Mouse (Mus musculus) forebrain, embryonic 15.5 days (tissue): Measurements from ENCODE around the gene Dchs2. TPM values are rescaled to one million over a fixed set of nuclear protein-coding genes. Genes with fewer than 3 reads are reported as not detected.

Experiments used
- ATAC-seq: fragments of 200-750 bp; cut with Nextera tagmentation; replicated peaks from 2 replicates; pipeline ENCODE4 v1.8.0; 2017; ENCODE audit warnings: mild to moderate bottlenecking, moderate TSS enrichment, moderate library complexity
- H3K27ac ChIP-seq: fragments of 300-500 bp; sonication (generic); replicated peaks from 2 replicates; pipeline ENCODE4 v1.5.1; 2015; ENCODE audit warnings: mild to moderate bottlenecking, inconsistent platforms
- H3K27me3 ChIP-seq: fragments of 300-500 bp; sonication (generic); 2 replicates; pipeline ENCODE4 v1.6.1; 2015; ENCODE audit warnings: inconsistent platforms
- H3K36me3 ChIP-seq: fragments of 300-500 bp; sonication (generic); 2 replicates; pipeline ENCODE4 v1.6.1; 2015; ENCODE audit warnings: mild to moderate bottlenecking, inconsistent platforms
- H3K4me1 ChIP-seq: fragments of 300-500 bp; sonication (generic); 2 replicates; pipeline ENCODE4 v1.6.1; 2015; ENCODE audit warnings: inconsistent platforms
- H3K4me2 ChIP-seq: fragments of 300-500 bp; sonication (generic); replicated peaks from 2 replicates; pipeline ENCODE4 v1.6.1; 2015; ENCODE audit warnings: mild to moderate bottlenecking, inconsistent platforms
- H3K4me3 ChIP-seq: fragments of 300-500 bp; sonication (generic); 2 replicates; pipeline ENCODE4 v1.5.1; 2015; ENCODE audit warnings: mild to moderate bottlenecking, inconsistent platforms
- H3K9ac ChIP-seq: fragments of 300-500 bp; sonication (generic); replicated peaks from 2 replicates; pipeline ENCODE4 v1.6.1; 2015; ENCODE audit warnings: mild to moderate bottlenecking, inconsistent platforms
- H3K9me3 ChIP-seq: fragments of 300-500 bp; sonication (generic); 2 replicates; pipeline ENCODE4 v1.6.1; 2016; ENCODE audit warnings: inconsistent platforms
- WGBS: fragments of 180-500 bp; shearing (Covaris S2); methylation state at CpG from one replicate; pipeline ENCODE4 v1.1.7; 2015; ENCODE audit warnings: mixed read lengths; 5-methylcytosine and 5-hydroxymethylcytosine counted together
- polyA plus RNA-seq: library from polyadenylated mRNA; unstranded; fragments of >200 nt; fragmentation: Nextera tagmentation; extraction: Ambion mirVana; gene quantifications from 2 replicates; pipeline ENCODE4 v1.2.1, GENCODE M21; 2015

Gene Dchs2
- 0.42 and 0.52 TPM in 2 replicates for polyA plus RNA-seq

DNA sequence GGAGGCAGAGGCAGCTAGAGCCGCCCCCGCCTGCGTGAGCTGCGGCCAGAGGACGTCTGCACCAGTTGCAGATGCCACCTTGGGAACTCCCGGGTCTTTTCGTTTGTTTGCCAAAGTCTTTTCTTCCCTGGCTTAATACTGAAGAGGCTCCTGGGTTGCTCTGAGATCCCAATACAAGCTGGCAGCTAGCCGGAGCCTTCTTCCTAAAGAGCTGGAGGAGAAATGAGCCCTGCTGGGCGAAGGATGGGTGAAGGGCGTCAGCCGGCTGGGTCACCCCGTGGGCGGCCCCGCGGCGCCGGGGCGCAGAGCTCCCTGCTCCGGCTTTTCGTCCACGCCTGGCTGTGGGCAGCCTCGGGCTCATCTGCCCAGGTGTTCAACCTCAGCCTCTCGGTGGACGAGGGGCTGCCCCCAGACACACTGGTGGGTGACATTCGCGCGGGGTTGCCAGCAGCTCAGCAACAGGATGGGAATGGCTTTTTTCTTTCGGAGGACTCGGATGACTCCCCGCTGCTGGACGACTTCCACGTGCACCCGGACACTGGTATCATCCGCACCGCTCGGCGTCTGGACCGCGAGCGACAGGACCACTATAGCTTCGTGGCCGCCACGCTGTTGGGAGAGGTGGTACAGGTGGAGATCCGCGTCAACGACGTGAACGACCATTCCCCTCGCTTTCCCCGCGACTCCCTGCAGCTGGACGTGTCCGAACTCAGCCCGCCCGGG lies at the start of gene Dchs2:
Gene Dchs2 (plus strand): TSS at position 223 of the 723 bp plus-strand sequence.
- under 1% methylated on average over 55 of the region's 55 CpGs for WGBS

DNA sequence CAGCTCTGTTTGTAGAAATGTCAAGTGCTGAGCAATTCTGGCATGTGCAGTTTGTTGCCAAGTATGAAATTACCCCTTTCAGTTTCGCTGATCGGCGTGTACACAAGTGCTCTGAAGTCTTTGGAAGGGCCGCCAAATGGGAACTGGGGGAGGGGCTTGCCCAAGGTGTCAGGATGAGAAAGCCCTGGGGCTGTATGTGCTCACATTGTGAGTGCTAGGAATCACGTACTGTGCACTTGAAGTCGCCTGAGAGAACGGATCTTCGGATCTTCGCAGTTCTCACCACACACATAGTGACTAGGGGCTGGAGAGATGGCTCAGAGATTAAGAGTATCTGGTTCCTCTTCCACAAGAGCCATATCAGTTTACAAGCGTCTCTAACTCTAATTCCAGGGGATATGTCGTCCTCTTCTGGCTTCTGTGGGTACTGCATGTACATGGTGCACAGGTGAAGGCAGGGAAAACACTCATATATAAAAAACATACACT lies 47.1 kb upstream of the Dchs2 start:
- peak; percentile 66 for ATAC-seq

More for the DNA sequence above, at the start of gene Dchs2:
- no peak within 1 kb of the TSS for H3K27ac ChIP-seq
- peak; percentile 39 for ATAC-seq
- H3K9ac ChIP-seq, result peak within 1 kb of the TSS; percentile 52
- no peaks in the 10 kb centered on the region for H3K9me3 ChIP-seq
- no peaks in the 10 kb centered on the region for H3K36me3 ChIP-seq
- peak within 1 kb of the TSS; percentile 99 for H3K4me2 ChIP-seq
- peaks cover 31% of the 10 kb centered on the region for H3K4me1 ChIP-seq
- peaks cover 51% of the 10 kb centered on the region for H3K27me3 ChIP-seq
- peak within 1 kb of the TSS; percentile 55 for H3K4me3 ChIP-seq

DNA sequence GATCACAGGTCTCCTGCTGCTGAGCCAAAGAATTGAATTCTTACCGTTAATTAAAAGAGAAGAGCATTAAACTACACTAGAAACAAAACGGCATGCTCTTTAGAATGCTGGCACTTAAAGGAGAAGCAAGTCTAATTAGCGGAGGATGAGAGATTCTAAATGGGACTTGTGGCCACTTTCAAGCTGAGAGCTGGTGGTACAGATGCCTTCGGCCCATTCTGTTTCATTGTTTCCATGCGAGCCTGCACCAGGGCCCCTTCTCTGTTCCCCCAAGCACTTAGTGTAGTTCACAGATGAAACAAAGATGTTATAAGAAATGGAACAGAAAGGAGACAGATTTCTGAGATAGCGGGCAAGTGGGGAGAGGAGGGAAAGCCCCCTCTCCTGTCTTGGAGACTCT lies 30.2 kb upstream of the Dchs2 start:
- 6% methylated on average over 6 of the region's 6 CpGs for WGBS
- no peaks in the 10 kb centered on the region for H3K9me3 ChIP-seq
- H3K27ac ChIP-seq, result 0 out of 2 replicates have a peak overlapping the region, but pooled peaks have one; percentile 12
- no peaks in the 10 kb centered on the region for H3K27me3 ChIP-seq
- no peaks in the 10 kb centered on the region for H3K36me3 ChIP-seq
- peaks cover 29% of the 10 kb centered on the region for H3K4me1 ChIP-seq
- no peak overlapping the region for H3K4me3 ChIP-seq
- no peak overlapping the region for H3K9ac ChIP-seq
- peak overlapping the region; percentile 57; the same call in 1 of the 2 replicates for H3K4me2 ChIP-seq
- ATAC-seq, result 0 out of 2 replicates have a peak, but pooled peaks have one; percentile 24

More for the DNA sequence above, 47.1 kb upstream of the Dchs2 start:
- H3K27ac ChIP-seq, result 0 out of 2 replicates have a peak overlapping the region, but pooled peaks have one; percentile 35
- 0 out of 2 replicates have a peak overlapping the region, but pooled peaks have one; percentile 10 for H3K9ac ChIP-seq
- no peaks in the 10 kb centered on the region for H3K9me3 ChIP-seq
- WGBS, result 4% methylated on average over 11 of the region's 11 CpGs
- H3K4me3 ChIP-seq, result peak overlapping the region; percentile 18
- H3K4me1 ChIP-seq, result peaks cover 17% of the 10 kb centered on the region
- H3K27me3 ChIP-seq, result no peaks in the 10 kb centered on the region
- no peaks in the 10 kb centered on the region for H3K36me3 ChIP-seq
- H3K4me2 ChIP-seq, result peak overlapping the region; percentile 46

DNA sequence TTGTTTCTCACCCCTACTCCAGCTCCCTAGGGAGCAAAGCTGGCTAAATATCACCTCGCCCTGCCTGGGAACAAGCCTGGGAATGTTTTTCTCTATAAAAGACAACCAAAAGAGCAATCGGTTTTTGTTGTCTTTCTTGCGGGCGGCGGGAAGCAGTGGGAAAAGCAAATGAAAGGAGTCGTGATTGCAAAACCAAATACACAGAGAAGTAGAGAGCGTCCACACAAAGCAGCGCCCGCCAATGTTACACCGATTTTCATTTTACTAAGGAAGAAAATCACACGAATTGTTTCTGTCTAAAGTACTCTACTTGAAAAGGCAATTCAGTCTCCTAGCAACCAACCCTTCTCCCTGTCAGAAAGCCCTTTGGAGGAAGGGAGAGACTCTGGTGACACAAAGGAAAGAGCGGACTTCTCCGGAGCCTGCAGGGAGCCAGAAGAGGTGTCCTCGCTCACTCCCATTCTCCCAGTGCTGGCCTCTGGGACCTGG lies 29.2 kb upstream of the Dchs2 start:
- peak overlapping the region; percentile 33 for H3K4me3 ChIP-seq

DNA sequence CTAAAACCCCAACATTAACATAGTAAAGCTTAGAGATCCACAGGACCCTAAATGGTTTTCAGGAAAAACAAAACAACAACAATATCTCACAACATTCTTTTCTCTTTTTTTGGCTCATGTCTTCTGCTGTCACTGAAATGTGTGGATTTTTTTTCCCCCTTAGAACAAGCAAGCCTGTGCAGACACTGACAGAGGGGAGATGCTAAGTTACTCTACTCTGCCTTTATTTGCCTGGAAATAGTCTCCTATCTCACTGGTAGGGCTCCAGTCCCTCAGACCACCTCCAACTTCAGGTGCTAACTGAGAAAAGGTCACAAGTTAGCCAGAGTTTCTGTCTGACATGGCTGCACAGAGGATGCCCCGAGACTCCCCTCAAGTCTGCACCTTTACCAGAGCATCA lies 28.6 kb upstream of the Dchs2 start:
- Histone ChIP-seq H3K4me2 (peak overlapping the region; percentile 57), H3K27me3 (no peaks in the 10 kb centered on the region), H3K4me3 (peak overlapping the region; percentile 33), H3K4me1 (peaks cover 29% of the 10 kb centered on the region), H3K9me3 (no peaks in the 10 kb centered on the region), H3K27ac (peak overlapping the region; percentile 86), H3K9ac (peak overlapping the region; percentile 40), H3K36me3 (no peaks in the 10 kb centered on the region)
- peak; percentile 36; the same call in 1 of the 2 replicates for ATAC-seq
- 75% methylated on average over 1 of the region's 1 CpGs for WGBS

More for the DNA sequence above, 29.2 kb upstream of the Dchs2 start:
- Histone ChIP-seq H3K9ac (peak overlapping the region; percentile 40), H3K4me1 (peaks cover 29% of the 10 kb centered on the region), H3K9me3 (no peaks in the 10 kb centered on the region), H3K27ac (peak overlapping the region; percentile 86), H3K36me3 (no peaks in the 10 kb centered on the region), H3K4me2 (peak overlapping the region; percentile 57), H3K27me3 (no peaks in the 10 kb centered on the region)
- WGBS, result 0% methylated on average over 14 of the region's 14 CpGs
- ATAC-seq, result peak; percentile 89

DNA sequence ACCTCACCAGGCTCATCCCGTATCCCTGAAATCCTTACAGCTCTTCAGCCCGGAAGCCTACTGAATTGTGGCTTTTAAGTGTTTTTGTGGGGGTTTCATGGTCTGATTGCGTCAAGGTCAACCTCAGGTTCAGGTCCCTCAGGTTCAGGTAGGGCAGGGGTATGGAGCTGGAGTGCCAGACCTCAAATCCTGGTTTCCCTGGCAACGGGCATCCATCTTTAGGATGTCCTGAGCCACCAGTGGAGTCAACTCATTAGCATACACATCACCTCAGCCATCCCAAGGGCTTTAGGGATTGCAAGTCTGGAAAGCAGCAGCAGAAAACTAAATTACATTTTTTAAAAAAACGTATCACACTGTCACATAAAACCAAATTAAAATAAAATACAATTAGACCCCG lies 28.1 kb upstream of the Dchs2 start:
- H3K9ac ChIP-seq, result no peak overlapping the region
- no peaks in the 10 kb centered on the region for H3K9me3 ChIP-seq
- no peak overlapping the region for H3K4me2 ChIP-seq
- no peak overlapping the region; the same call in 1 of the 2 replicates for H3K27ac ChIP-seq
- no peaks in the 10 kb centered on the region for H3K27me3 ChIP-seq
- peaks cover 29% of the 10 kb centered on the region for H3K4me1 ChIP-seq
- H3K36me3 ChIP-seq, result no peaks in the 10 kb centered on the region
- WGBS, result 62% methylated on average over 6 of the region's 6 CpGs
- 0 out of 2 replicates have a peak, but pooled peaks have one; percentile 17 for ATAC-seq
- no peak overlapping the region for H3K4me3 ChIP-seq

DNA sequence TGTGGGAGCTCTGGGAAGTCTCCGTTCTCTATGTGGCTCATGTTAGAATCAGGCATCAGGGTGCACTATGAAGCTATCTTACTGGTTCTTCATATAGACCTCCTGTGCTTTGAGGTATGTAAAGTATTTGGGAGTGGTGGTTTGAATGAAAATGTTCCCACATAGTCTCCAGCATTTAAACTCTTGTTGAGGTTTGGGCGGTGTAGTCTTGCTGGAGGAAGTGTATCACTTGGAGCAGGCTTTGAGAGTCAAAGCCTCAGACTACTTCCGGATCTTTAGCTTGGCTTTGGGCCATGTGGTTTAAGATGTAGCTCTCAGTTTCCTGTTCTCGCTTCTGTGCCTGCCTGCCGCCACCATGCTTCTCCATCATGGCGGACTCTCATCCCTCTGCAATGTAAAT lies 25.5 kb upstream of the Dchs2 start:
- no peaks in the 10 kb centered on the region for H3K36me3 ChIP-seq
- WGBS, result 96% methylated on average over 6 of the region's 6 CpGs
- H3K4me1 ChIP-seq, result peaks cover 24% of the 10 kb centered on the region
- no peaks in the 10 kb centered on the region for H3K9me3 ChIP-seq
- no peak for ATAC-seq
- no peak overlapping the region for H3K9ac ChIP-seq
- no peak overlapping the region for H3K4me2 ChIP-seq
- no peak overlapping the region for H3K4me3 ChIP-seq
- H3K27ac ChIP-seq, result no peak overlapping the region
- H3K27me3 ChIP-seq, result no peaks in the 10 kb centered on the region

DNA sequence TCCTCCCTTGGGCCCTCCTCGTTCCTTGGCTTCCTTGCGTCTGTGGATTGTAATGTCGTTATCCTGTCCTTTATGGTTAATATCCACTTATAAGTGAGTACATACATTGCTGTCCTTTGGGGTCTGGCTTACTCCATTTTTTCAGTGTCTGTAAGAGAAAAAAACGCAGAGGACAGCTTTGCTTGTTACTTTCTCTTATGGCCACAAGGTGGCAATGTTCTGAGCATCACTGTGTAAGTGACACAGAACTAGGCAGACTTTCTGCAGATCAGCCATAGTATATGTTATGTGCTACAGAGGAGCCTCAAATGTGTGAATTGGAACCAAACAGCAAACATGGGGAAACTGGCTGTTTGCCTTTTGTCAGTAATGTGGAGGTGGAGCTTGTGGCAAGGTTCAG lies 17.6 kb upstream of the Dchs2 start:
- WGBS, result 28% methylated on average over 4 of the region's 4 CpGs
- Histone ChIP-seq H3K9ac (no peak overlapping the region), H3K4me1 (peaks cover 8% of the 10 kb centered on the region), H3K4me3 (no peak overlapping the region), H3K27ac (no peak overlapping the region), H3K9me3 (no peaks in the 10 kb centered on the region), H3K36me3 (no peaks in the 10 kb centered on the region), H3K27me3 (no peaks in the 10 kb centered on the region), H3K4me2 (no peak overlapping the region)
- peak; percentile 76 for ATAC-seq

DNA sequence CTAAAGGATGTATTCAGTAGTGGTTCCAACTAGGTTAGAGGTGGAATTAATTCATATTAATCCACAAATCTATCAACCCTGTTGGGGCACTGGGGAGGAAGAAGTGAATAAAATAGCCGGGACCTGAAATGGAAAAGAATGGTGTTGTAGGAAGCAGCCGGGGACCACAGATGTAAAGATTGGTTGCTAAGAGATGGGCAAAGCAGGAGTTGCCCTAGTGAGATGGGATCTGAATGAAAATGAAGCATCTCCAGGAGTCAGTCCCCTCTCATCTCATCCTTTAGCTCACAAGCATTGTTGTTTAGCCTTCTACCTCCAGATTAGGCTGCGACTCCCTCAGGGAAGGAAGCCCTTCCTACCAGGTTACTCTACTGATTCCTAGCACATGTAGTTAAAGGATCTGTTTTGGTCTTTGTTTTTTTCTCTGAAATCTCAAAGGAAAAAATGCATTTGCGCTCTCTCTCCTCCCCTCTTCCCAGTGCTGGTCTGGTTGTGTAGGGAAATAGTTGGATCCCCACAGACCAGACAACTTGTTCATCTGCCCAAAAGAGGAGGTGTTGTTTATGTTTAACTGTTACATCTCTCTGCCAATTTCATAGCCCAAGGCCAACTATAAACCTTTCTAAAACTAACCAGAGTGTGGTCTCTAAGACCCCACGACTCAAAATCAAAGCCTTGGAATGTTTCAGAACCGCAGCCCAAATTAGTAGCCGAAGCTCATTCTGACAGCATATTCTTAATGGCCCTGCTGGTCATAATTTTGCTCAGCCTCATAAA lies 16.1 kb upstream of the Dchs2 start:
- no peak overlapping the region for H3K4me2 ChIP-seq
- no peak overlapping the region for H3K27ac ChIP-seq
- no peaks in the 10 kb centered on the region for H3K27me3 ChIP-seq
- no peaks in the 10 kb centered on the region for H3K36me3 ChIP-seq
- H3K4me3 ChIP-seq, result no peak overlapping the region
- H3K9ac ChIP-seq, result no peak overlapping the region
- H3K4me1 ChIP-seq, result peaks cover 8% of the 10 kb centered on the region
- WGBS, result 48% methylated on average over 7 of the region's 7 CpGs
- ATAC-seq, result no peak
- no peaks in the 10 kb centered on the region for H3K9me3 ChIP-seq

DNA sequence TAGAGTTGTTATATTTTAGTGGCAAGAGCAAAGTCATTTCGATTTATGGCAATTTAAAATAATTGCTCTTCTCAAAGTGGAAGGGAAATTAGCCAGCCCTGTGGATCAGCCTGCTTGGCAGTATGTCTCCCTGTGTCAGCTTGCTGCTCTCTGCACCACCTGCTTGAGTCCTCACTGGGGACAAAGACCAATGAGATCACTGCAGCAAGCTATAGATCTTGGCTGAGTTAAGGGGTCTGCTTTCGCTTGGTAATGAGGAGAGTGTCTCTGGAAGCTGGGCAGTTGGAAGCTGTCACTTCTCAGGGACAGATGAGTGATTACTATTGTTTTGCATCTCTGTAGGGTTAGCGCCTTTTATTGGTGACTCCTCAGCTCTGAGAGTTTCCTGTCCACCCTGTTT lies 14.9 kb upstream of the Dchs2 start:
- Histone ChIP-seq H3K9ac (no peak overlapping the region), H3K4me3 (no peak overlapping the region), H3K9me3 (no peaks in the 10 kb centered on the region), H3K36me3 (no peaks in the 10 kb centered on the region), H3K4me1 (peaks cover 8% of the 10 kb centered on the region), H3K4me2 (no peak overlapping the region), H3K27ac (no peak overlapping the region), H3K27me3 (no peaks in the 10 kb centered on the region)
- peak; percentile 59 for ATAC-seq
- 16% methylated on average over 3 of the region's 3 CpGs for WGBS

DNA sequence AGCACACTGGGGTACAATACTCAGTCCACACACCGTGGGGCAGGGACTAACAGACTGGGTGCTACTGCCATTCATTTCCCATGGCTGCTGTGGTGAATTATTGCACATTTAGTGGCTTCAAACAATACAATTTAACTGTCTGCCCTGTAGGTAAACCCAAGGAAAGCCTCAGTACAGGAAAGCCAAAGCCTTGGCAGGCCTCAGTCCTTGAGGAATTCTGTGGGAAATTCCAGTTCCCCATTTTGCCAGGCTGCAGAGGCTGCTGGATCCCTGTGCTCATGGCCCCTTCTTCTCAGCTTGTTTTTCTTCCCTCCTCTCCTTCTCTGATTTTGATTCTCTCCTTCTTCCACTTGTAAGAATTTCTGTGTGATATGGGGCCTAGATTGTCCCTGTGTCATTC lies 12.8 kb upstream of the Dchs2 start:
- ATAC-seq, result no peak
- no peaks in the 10 kb centered on the region for H3K9me3 ChIP-seq
- 78% methylated on average over 1 of the region's 1 CpGs for WGBS

DNA sequence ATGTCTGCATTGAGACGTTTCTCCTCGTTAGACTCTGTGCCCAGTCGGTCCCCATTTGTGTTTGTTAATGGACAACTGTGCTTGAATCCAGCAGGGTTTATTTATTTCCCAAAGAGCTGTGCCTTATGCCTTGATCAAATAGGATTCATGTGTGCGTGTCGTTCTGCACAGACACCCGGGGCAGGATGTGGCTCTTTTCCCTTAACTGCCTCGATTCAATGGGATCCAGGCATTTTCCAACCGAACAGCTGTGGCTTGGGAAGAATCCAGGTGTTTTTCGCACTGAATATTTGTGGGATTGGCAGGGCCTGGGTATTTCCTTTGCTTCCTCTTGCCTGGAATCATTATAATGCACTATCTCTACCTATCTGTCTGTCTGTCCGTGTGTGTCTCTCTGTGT lies 10.2 kb upstream of the Dchs2 start:
- no peak overlapping the region for H3K4me2 ChIP-seq
- no peak overlapping the region for H3K4me3 ChIP-seq
- no peak for ATAC-seq

More for the DNA sequence above, 12.8 kb upstream of the Dchs2 start:
- Histone ChIP-seq H3K9ac (no peak overlapping the region), H3K36me3 (no peaks in the 10 kb centered on the region), H3K27ac (no peak overlapping the region), H3K4me3 (no peak overlapping the region), H3K4me2 (no peak overlapping the region), H3K27me3 (no peaks in the 10 kb centered on the region), H3K4me1 (peaks cover 8% of the 10 kb centered on the region)

More for the DNA sequence above, 10.2 kb upstream of the Dchs2 start:
- Histone ChIP-seq H3K27me3 (no peaks in the 10 kb centered on the region), H3K4me1 (peaks cover 6% of the 10 kb centered on the region), H3K9ac (no peak overlapping the region), H3K9me3 (no peaks in the 10 kb centered on the region), H3K36me3 (no peaks in the 10 kb centered on the region), H3K27ac (no peak overlapping the region)
- 56% methylated on average over 10 of the region's 10 CpGs for WGBS
